Mouse (Mus musculus) embryo, embryonic 10 days (tissue): Measurements from ENCODE around the gene Ninl.

Experiments used
- DNase-seq: peaks from one replicate; pipeline ENCODE4 v3.0.0-alpha.2; 2015; ENCODE audit warnings: low spot score

Gene Ninl

GRCm38 (mm10) chr2:151039232-151039695 lies at the start of gene Ninl, which contains the start of gene Nanp:
Ninl (minus strand) TSS chr2:151039382.
Nanp (minus strand) TSS chr2:151039398.
- peak; percentile 97 for DNase-seq

- no peak for DNase-seq
These were observed 17.5 kb upstream of the Ninl start for GRCm38 (mm10) chr2:151056637-151057036.

GRCm38 (mm10) chr2:151040411-151040810 lies 1.2 kb upstream of the Ninl start:
- DNase-seq: no peak

GRCm38 (mm10) chr2:151039726-151040125 lies 544 bp upstream of the Ninl start:
- no peak for DNase-seq

GRCm38 (mm10) chr2:151038811-151039222 lies 365 bp downstream of the Ninl start:
- peak; percentile 36 for DNase-seq

GRCm38 (mm10) chr2:151037876-151038552 lies 1.2 kb downstream of the Ninl start:
- DNase-seq: no peak

- no peak for DNase-seq
These were observed 1.9 kb downstream of the Ninl start for GRCm38 (mm10) chr2:151037292-151037691.

- DNase-seq: no peak
These were observed 2.5 kb downstream of the Ninl start for GRCm38 (mm10) chr2:151036721-151037120.

GRCm38 (mm10) chr2:151034435-151034834 lies 4.7 kb downstream of the Ninl start:
- DNase-seq: no peak

- DNase-seq: no peak
These were observed 18.0 kb downstream of the Ninl start for GRCm38 (mm10) chr2:151021158-151021557.

GRCm38 (mm10) chr2:151015316-151015715 lies 23.9 kb downstream of the Ninl start:
- no peak for DNase-seq

- no peak for DNase-seq
These were observed 27.9 kb downstream of the Ninl start for GRCm38 (mm10) chr2:151011273-151011672.

GRCm38 (mm10) chr2:151009515-151010085 lies 29.6 kb downstream of the Ninl start:
- DNase-seq: no peak

GRCm38 (mm10) chr2:151008939-151009509 lies 30.2 kb downstream of the Ninl start:
- peak; percentile 79 for DNase-seq

- DNase-seq: peak; percentile 44
These were observed 30.7 kb downstream of the Ninl start for GRCm38 (mm10) chr2:151008517-151008932.

- no peak for DNase-seq
These were observed 31.2 kb downstream of the Ninl start for GRCm38 (mm10) chr2:151008006-151008405.

GRCm38 (mm10) chr2:151006281-151006945 lies 32.8 kb downstream of the Ninl start:
- DNase-seq: no peak

GRCm38 (mm10) chr2:151004390-151004789 lies 34.8 kb downstream of the Ninl start:
- DNase-seq: no peak

- DNase-seq: no peak
These were observed 35.4 kb downstream of the Ninl start for GRCm38 (mm10) chr2:151003796-151004195.

GRCm38 (mm10) chr2:151001619-151002175 lies 37.5 kb downstream of the Ninl start:
- DNase-seq: no peak

GRCm38 (mm10) chr2:151000402-151001178 lies 38.6 kb downstream of the Ninl start:
- DNase-seq: peak; percentile 77

GRCm38 (mm10) chr2:150999021-150999420 lies 40.2 kb downstream of the Ninl start:
- peak; percentile 71 for DNase-seq
